Mouse (Mus musculus) mature B cell (primary cell): Measurements from ENCODE around the gene Pcdh15.

Experiments
- in situ Hi-C: fragments of 300-500 bp; cut with MboI; formaldehyde crosslinking; loops from 2 replicates; pipeline ENCODE4 v1.14.3; 2019

Pcdh15 gene

GRCm38 (mm10) chr10:73821657-73822583, 722.8 kb downstream of the Pcdh15 start:
- in situ Hi-C loops = no loop called here

- in situ Hi-C loops = no loop called here
These were observed 724.1 kb downstream of the Pcdh15 start for GRCm38 (mm10) chr10:73823214-73823613.

- in situ Hi-C loops = no loop called here
These were observed 727.2 kb downstream of the Pcdh15 start for GRCm38 (mm10) chr10:73826354-73826753.

GRCm38 (mm10) chr10:73828781-73829180, 729.6 kb downstream of the Pcdh15 start:
- in situ Hi-C loops = no loop called here

GRCm38 (mm10) chr10:73844998-73845397, 745.9 kb downstream of the Pcdh15 start:
- in situ Hi-C loops = no loop called here

GRCm38 (mm10) chr10:73862181-73862580, 763.0 kb downstream of the Pcdh15 start:
- in situ Hi-C loops = no loop called here

- in situ Hi-C loops = no loop called here
These were observed 779.0 kb downstream of the Pcdh15 start for GRCm38 (mm10) chr10:73878055-73878728.

- in situ Hi-C loops = no loop called here
These were observed 779.6 kb downstream of the Pcdh15 start for GRCm38 (mm10) chr10:73878729-73879067.

GRCm38 (mm10) chr10:73887771-73888170, 788.6 kb downstream of the Pcdh15 start:
- in situ Hi-C loops = no loop called here

- in situ Hi-C loops = no loop called here
These were observed 793.1 kb downstream of the Pcdh15 start for GRCm38 (mm10) chr10:73892251-73892650.

- in situ Hi-C loops = no loop called here
These were observed 797.0 kb downstream of the Pcdh15 start for GRCm38 (mm10) chr10:73896086-73896607.

- in situ Hi-C loops = no loop called here
These were observed 800.0 kb downstream of the Pcdh15 start for GRCm38 (mm10) chr10:73899165-73899564.

- in situ Hi-C loops = no loop called here
These were observed 808.5 kb downstream of the Pcdh15 start for GRCm38 (mm10) chr10:73907626-73908025.

- in situ Hi-C loops = no loop called here
These were observed 809.4 kb downstream of the Pcdh15 start for GRCm38 (mm10) chr10:73908568-73908967.

GRCm38 (mm10) chr10:73915170-73915569, 816.0 kb downstream of the Pcdh15 start:
- in situ Hi-C loops = no loop called here

- in situ Hi-C loops = no loop called here
These were observed 822.4 kb downstream of the Pcdh15 start for GRCm38 (mm10) chr10:73921579-73921978.

GRCm38 (mm10) chr10:73928672-73929071, 829.5 kb downstream of the Pcdh15 start:
- in situ Hi-C loops = no loop called here

GRCm38 (mm10) chr10:73929718-73930117, 830.6 kb downstream of the Pcdh15 start:
- in situ Hi-C loops = no loop called here

- in situ Hi-C loops = no loop called here
These were observed 832.0 kb downstream of the Pcdh15 start for GRCm38 (mm10) chr10:73931185-73931584.

GRCm38 (mm10) chr10:73931996-73932679, 833.0 kb downstream of the Pcdh15 start:
- in situ Hi-C loops = no loop called here

- in situ Hi-C loops = no loop called here
These were observed 837.0 kb downstream of the Pcdh15 start for GRCm38 (mm10) chr10:73936121-73936520.

- in situ Hi-C loops = no loop called here
These were observed 839.8 kb downstream of the Pcdh15 start for GRCm38 (mm10) chr10:73938989-73939388.
